Mouse (Mus musculus) neural tube, embryonic 11.5 days (tissue): ENCODE results near the gene Cyp2c29. TPM values are rescaled to one million over a fixed set of nuclear protein-coding genes. Genes with fewer than 3 reads are reported as not detected.
"Not testable (repeated sequence)": the region's sequence is repeated elsewhere in the genome, so short reads cannot be mapped to it uniquely, and the experiment has no call there.

Source experiments
- ATAC-seq: fragments of 200-750 bp; cut with Nextera tagmentation; 2 replicates; pipeline ENCODE4 v1.8.0; 2017; ENCODE audit warnings: moderate number of reproducible peaks, mild to moderate bottlenecking, moderate TSS enrichment, moderate library complexity; ENCODE audit not compliant: insufficient read depth, low FRiP score, low TSS enrichment
- DNase-seq: peaks from one replicate; pipeline ENCODE4 v3.0.0-alpha.2; 2015; ENCODE audit warnings: low spot score
- H3K27ac ChIP-seq: fragments of 300-500 bp; sonication (generic); 2 replicates; pipeline ENCODE4 v1.5.1; 2014; ENCODE audit warnings: low read depth, mild to moderate bottlenecking, low read length
- H3K27me3 ChIP-seq: fragments of 300-500 bp; sonication (generic); 2 replicates; pipeline ENCODE4 v1.6.1; 2014; ENCODE audit warnings: mild to moderate bottlenecking, low read length, mixed read lengths; ENCODE audit not compliant: control insufficient read depth, insufficient read depth
- H3K36me3 ChIP-seq: fragments of 300-500 bp; sonication (generic); 2 replicates; pipeline ENCODE4 v1.6.1; 2014; ENCODE audit warnings: mild to moderate bottlenecking, low read length, moderate library complexity, mixed read lengths; ENCODE audit not compliant: control insufficient read depth, insufficient read depth
- H3K4me1 ChIP-seq: fragments of 300-500 bp; sonication (generic); 2 replicates; pipeline ENCODE4 v1.6.1; 2014; ENCODE audit warnings: low read length, mixed read lengths; ENCODE audit not compliant: control insufficient read depth, insufficient read depth
- H3K4me2 ChIP-seq: fragments of 300-500 bp; sonication (generic); 2 replicates; pipeline ENCODE4 v1.6.1; 2014; ENCODE audit warnings: low read depth, mild to moderate bottlenecking, moderate library complexity
- H3K4me3 ChIP-seq: fragments of 300-500 bp; sonication (generic); 2 replicates; pipeline ENCODE4 v1.5.1; 2014; ENCODE audit warnings: low read depth, low read length
- H3K9ac ChIP-seq: fragments of 300-500 bp; sonication (generic); 2 replicates; pipeline ENCODE4 v1.6.1; 2014; ENCODE audit warnings: mild to moderate bottlenecking, low read length
- H3K9me3 ChIP-seq: fragments of 300-500 bp; sonication (generic); 2 replicates; pipeline ENCODE4 v1.6.1; 2016; ENCODE audit warnings: low read length; ENCODE audit not compliant: control insufficient read depth
- WGBS: fragments of 180-500 bp; shearing (Covaris S2); extraction: QIAGEN DNeasy Blood & Tissue Kit; methylation state at CpG from one replicate; pipeline ENCODE4 v1.1.7; 2014; 5-methylcytosine and 5-hydroxymethylcytosine counted together
- polyA plus RNA-seq: library from polyadenylated mRNA; unstranded; fragments of >200 nt; fragmentation: Nextera tagmentation; extraction: Ambion mirVana; gene quantifications from 2 replicates; pipeline ENCODE4 v1.2.1, GENCODE M21; 2014

Gene Cyp2c29
- polyA plus RNA-seq, result not detected in 2 replicates

DNA sequence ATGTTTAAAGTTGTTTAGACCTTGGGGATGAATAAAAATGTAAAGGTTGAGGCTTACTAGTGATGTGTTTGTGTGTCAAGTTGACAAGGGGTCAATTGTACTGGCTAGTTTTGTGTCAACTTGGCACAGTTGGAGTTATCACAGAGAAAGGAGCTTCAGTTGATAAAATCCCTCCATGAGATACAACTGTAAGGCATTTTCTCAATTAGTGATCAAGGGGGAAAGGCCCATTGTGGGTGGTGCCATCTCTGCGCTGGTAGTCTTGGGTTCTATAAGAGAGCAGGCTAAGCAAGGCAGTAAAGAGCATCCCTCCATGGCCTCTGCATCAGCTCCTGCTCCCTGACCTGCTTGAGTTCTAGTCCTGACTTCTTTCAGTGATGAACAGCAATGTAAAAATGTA is at the start of gene Cyp2c29:
TSS of gene Cyp2c29 (plus strand) at position 301 of the 400 bp plus-strand sequence.
- not testable (repeated sequence) for H3K4me2 ChIP-seq, H3K9me3 ChIP-seq, H3K9ac ChIP-seq, H3K4me3 ChIP-seq, H3K27ac ChIP-seq, H3K27me3 ChIP-seq, DNase-seq, H3K4me1 ChIP-seq, H3K36me3 ChIP-seq, ATAC-seq
- no CpG with 5 or more reads among the region's 1 CpGs for WGBS

DNA sequence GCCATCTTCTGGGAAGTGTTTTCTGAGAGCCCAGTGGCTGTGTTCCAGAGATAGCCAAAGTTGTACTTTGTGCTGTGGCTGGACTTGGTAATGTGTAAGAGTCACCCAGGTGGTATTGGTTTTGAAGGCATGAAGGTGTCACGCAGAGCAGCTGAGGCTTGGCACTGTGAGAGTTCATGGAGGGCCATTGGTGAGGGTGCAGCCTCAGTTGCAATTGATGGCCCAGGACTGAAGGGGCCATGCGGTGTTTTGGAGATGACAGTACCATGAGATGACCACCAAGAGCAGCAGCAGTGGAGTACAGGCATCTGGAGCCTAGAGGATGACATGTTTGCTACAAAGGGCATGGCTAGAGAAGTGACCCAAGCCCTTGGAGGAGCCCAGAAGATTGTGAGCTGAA is 2.2 kb upstream of the Cyp2c29 start:
- not testable (repeated sequence) for H3K4me1 ChIP-seq, H3K4me3 ChIP-seq, H3K27ac ChIP-seq, H3K36me3 ChIP-seq, H3K9me3 ChIP-seq, DNase-seq, ATAC-seq, H3K4me2 ChIP-seq, H3K9ac ChIP-seq, H3K27me3 ChIP-seq
- 72% methylated on average over 2 of the region's 2 CpGs for WGBS

DNA sequence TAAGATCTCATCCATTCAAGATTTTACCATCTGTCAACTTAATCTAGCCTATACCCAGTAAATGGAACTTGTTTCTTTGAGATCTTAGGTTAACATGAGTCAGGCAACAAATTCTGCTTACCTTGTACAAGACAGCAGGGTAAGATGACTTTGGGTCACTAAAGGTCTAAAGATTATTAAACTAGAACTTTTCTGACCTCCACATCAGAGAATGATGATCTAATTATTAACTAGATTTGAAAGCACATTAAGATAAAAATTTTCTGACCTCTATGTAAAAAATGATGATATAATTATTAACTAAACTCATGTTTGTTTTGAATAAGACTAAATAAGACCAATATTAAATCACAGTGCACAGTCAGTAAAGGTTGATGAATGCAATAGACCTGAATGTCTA is 13.6 kb downstream of the Cyp2c29 start:
- H3K4me3 ChIP-seq, result no peak overlapping the region
- H3K36me3 ChIP-seq, result no peaks in the 10 kb centered on the region
- no peak for ATAC-seq
- H3K4me1 ChIP-seq, result no peaks in the 10 kb centered on the region
- no peaks in the 10 kb centered on the region for H3K27me3 ChIP-seq
- H3K4me2 ChIP-seq, result no peak overlapping the region
- no peak overlapping the region for H3K27ac ChIP-seq
- H3K9me3 ChIP-seq, result 0 out of 2 replicates have a peak, but pooled peaks cover 2% of the 10 kb centered on the region
- no peak overlapping the region for H3K9ac ChIP-seq
- no peak for DNase-seq

DNA sequence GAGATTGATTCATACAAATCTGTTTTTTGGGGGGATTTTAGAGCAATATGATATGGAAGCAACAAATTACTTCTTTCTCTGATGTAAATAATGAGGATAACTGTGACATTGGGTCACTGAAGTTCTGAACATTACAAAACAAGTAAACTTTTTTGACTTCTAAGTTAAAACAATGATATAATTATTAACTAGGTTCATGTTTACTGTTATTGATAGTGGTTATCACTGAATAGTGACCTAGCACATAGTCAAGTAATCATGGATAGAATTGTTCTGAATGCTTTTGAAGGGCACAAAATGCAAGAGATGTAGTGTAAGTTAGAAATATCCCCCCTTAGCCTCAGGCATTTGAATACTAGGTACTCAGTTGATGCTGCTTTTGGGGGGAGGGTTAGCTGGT is 16.4 kb downstream of the Cyp2c29 start:
- Histone ChIP-seq H3K4me1 (no peaks in the 10 kb centered on the region), H3K4me3 (no peak overlapping the region), H3K27me3 (no peaks in the 10 kb centered on the region), H3K9me3 (0 out of 2 replicates have a peak, but pooled peaks cover 2% of the 10 kb centered on the region), H3K4me2 (no peak overlapping the region), H3K9ac (no peak overlapping the region), H3K36me3 (no peaks in the 10 kb centered on the region), H3K27ac (no peak overlapping the region)
- ATAC-seq (no peak), DNase-seq (no peak)

DNA sequence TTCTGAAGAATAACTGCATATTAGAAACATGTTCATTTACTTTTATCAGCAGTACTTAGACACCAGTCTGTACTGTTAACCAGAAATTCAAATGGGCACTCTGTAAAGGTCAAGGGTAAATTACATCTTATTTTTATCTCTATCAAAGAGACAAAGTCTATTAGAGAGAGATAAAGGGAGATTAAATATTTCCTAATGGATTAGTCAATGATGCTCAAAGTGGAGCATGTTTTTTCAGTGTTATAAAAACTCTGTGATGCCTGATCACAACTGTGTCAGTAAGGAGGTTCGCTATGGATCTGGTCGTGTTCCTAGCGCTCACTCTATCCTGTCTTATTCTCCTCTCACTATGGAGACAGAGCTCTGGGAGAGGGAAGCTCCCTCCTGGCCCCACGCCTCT is 17.6 kb downstream of the Cyp2c29 start:
- no peaks in the 10 kb centered on the region for H3K36me3 ChIP-seq
- H3K4me1 ChIP-seq, result no peaks in the 10 kb centered on the region
- H3K27ac ChIP-seq, result no peak overlapping the region
- WGBS, result 83% methylated on average over 4 of the region's 4 CpGs
- no peaks in the 10 kb centered on the region for H3K27me3 ChIP-seq
- H3K9ac ChIP-seq, result no peak overlapping the region
- ATAC-seq (no peak), DNase-seq (no peak)
- H3K9me3 ChIP-seq, result 0 out of 2 replicates have a peak, but pooled peaks cover 2% of the 10 kb centered on the region
- H3K4me3 ChIP-seq, result no peak overlapping the region
- H3K4me2 ChIP-seq, result no peak overlapping the region

DNA sequence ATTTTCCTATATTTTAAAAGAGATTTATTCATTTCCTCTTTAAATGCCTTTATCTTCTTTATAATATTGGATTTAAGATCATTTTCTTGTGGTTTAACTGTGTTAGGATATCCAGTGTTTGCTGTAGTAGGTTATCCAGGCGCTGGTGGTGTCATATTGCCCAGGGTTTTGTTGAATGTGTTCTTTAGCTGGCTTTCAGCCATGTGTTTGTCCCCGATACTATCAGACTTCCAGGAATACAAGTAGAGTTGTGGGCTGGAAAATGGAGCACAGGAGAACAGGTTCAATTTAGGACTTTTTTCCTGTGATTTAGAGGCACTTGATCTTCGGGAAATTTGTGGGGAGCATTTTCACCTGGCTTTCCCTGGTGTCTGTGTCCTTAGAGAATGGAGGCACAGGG is 19.8 kb downstream of the Cyp2c29 start:
- H3K27me3 ChIP-seq, result no peaks in the 10 kb centered on the region
- H3K9ac ChIP-seq, result no peak overlapping the region
- 0 out of 2 replicates have a peak, but pooled peaks cover 2% of the 10 kb centered on the region for H3K9me3 ChIP-seq
- WGBS, result 72% methylated on average over 3 of the region's 3 CpGs
- no peaks in the 10 kb centered on the region for H3K36me3 ChIP-seq
- no peak overlapping the region for H3K27ac ChIP-seq
- H3K4me2 ChIP-seq, result no peak overlapping the region
- DNase-seq (no peak), ATAC-seq (no peak)
- H3K4me1 ChIP-seq, result no peaks in the 10 kb centered on the region
- H3K4me3 ChIP-seq, result no peak overlapping the region

Other genes with a start within 250 kb of the Cyp2c29 start
- not detected in 2 replicates for gene Cyp2c65, start 208.4 kb upstream of the Cyp2c29 start, polyA plus RNA-seq
- not detected in 2 replicates for gene Cyp2c66, start 155.5 kb upstream of the Cyp2c29 start, polyA plus RNA-seq
- gene Cyp2c38, start 193.7 kb downstream of the Cyp2c29 start, polyA plus RNA-seq, result not detected in 2 replicates
- gene Cyp2c39, start 241.5 kb downstream of the Cyp2c29 start, polyA plus RNA-seq, result not detected in 2 replicates